Mouse (Mus musculus) liver, postnatal 0 days (tissue): Measurements from ENCODE around the gene Ethe1.

ENCODE experiments used
- CTCF ChIP-seq: sonication (generic); IDR thresholded peaks from 2 replicates; pipeline ENCODE4 v1.5.1; 2016; ENCODE audit warnings: antibody characterized with exemption, low read depth
- EP300 ChIP-seq: IDR thresholded peaks from 2 replicates; pipeline ENCODE4 v1.6.1; 2016; ENCODE audit warnings: antibody characterized with exemption, low read depth, mild to moderate bottlenecking

- TF ChIP-seq CTCF, result no peak
- TF ChIP-seq EP300, result no peak
Measured at GRCm38 (mm10) chr7:24571071-24571470, 16.3 kb upstream of the Ethe1 start.
